Mouse (Mus musculus) cerebellum, adult 2 months (tissue): ENCODE results near the gene Mical3. TPM values are rescaled to one million over a fixed set of nuclear protein-coding genes. Genes with fewer than 3 reads are reported as not detected.

Experiments
- DNase-seq, 2 experiments: peaks; one replicate each; pipeline ENCODE4 v3.0.0; 2021
- H3K27ac ChIP-seq: fragments of 200-500 bp; 2 replicates; pipeline ENCODE4 v1.5.1; 2012; ENCODE audit warnings: low read length, control low read depth, inconsistent platforms; ENCODE audit not compliant: insufficient read depth
- H3K27me3 ChIP-seq: fragments of 200-500 bp; 2 replicates; pipeline ENCODE4 v1.6.1; 2012; ENCODE audit warnings: inconsistent platforms, mild to moderate bottlenecking, low read length, moderate library complexity; ENCODE audit not compliant: control insufficient read depth, insufficient read depth
- H3K4me1 ChIP-seq: fragments of 200-500 bp; 2 replicates; pipeline ENCODE4 v1.6.1; 2011; ENCODE audit warnings: low read length; ENCODE audit not compliant: control insufficient read depth, insufficient read depth
- H3K4me3 ChIP-seq: fragments of 200-500 bp; replicated peaks from 2 replicates; pipeline ENCODE3; 2011; ENCODE audit warnings: mild to moderate bottlenecking, low read depth, low read length, control low read depth; ENCODE audit not compliant: insufficient read depth
- CTCF ChIP-seq: fragments of 200-500 bp; IDR thresholded peaks from 2 replicates; pipeline ENCODE4 v1.5.1; 2011; ENCODE audit warnings: low read depth, mild to moderate bottlenecking, control low read depth, low read length, moderate library complexity, borderline replicate concordance; ENCODE audit not compliant: insufficient read depth
- POLR2A ChIP-seq: fragments of 200-500 bp; IDR thresholded peaks from 2 replicates; pipeline ENCODE4 v1.6.1; 2011; ENCODE audit warnings: low read length, control low read depth, borderline replicate concordance; ENCODE audit not compliant: insufficient read depth
- WGBS: fragments of 180-500 bp; shearing (Covaris S2); methylation state at CpG from one replicate; pipeline ENCODE4 v1.1.7; 2018; 5-methylcytosine and 5-hydroxymethylcytosine counted together
- polyA plus RNA-seq: library from polyadenylated mRNA; depleted of rRNA; stranded (reverse); fragments of >200 nt; gene quantifications from 2 replicates; pipeline ENCODE4 v1.2.3, GENCODE M21; 2012

Gene Mical3
- polyA plus RNA-seq, 1 experiment = 75.7 TPM

- DNase-seq = no peak
- Histone ChIP-seq H3K27me3 (no peaks in the 10 kb centered on the region), H3K4me3 (no peak overlapping the region), H3K4me1 (peaks cover 30% of the 10 kb centered on the region), H3K27ac (no peak overlapping the region)
- WGBS = 59% methylated on average over 9 of the region's 9 CpGs
- TF ChIP-seq CTCF (no peak), POLR2A (no peak)
Measured at GRCm38 (mm10) chr6:120995541-120995940, 135.3 kb downstream of the Mical3 start.

GRCm38 (mm10) chr6:120991857-120992256, 138.9 kb downstream of the Mical3 start:
- Histone ChIP-seq H3K4me3 (no peak overlapping the region), H3K4me1 (peaks cover 21% of the 10 kb centered on the region), H3K27me3 (no peaks in the 10 kb centered on the region), H3K27ac (no peak overlapping the region)
- 65% methylated on average over 6 of the region's 6 CpGs for WGBS
- TF ChIP-seq POLR2A (no peak), CTCF (no peak)
- no peak for DNase-seq

GRCm38 (mm10) chr6:120987571-120988084, 143.2 kb downstream of the Mical3 start:
- Histone ChIP-seq H3K4me1 (peaks cover 19% of the 10 kb centered on the region), H3K27ac (peak overlapping the region; percentile 68), H3K4me3 (no peak overlapping the region), H3K27me3 (no peaks in the 10 kb centered on the region)
- TF ChIP-seq CTCF (no peak), POLR2A (no peak)
- peak; percentile 60 to 71 for DNase-seq
- 11% methylated on average over 10 of the region's 10 CpGs for WGBS

- 84% methylated on average over 10 of the region's 10 CpGs for WGBS
- Histone ChIP-seq H3K4me3 (no peak overlapping the region), H3K4me1 (peaks cover 19% of the 10 kb centered on the region), H3K27me3 (no peaks in the 10 kb centered on the region), H3K27ac (peak overlapping the region; percentile 68)
- TF ChIP-seq POLR2A (no peak), CTCF (no peak)
- no peak for DNase-seq
Measured at GRCm38 (mm10) chr6:120987164-120987563, 143.6 kb downstream of the Mical3 start.

- WGBS = 54% methylated on average over 3 of the region's 3 CpGs
- peaks cover 23% of the 10 kb centered on the region for H3K4me1 ChIP-seq
- no peak overlapping the region for H3K4me3 ChIP-seq
- TF ChIP-seq POLR2A (no peak), CTCF (no peak)
- no peak overlapping the region for H3K27ac ChIP-seq
- no peaks in the 10 kb centered on the region for H3K27me3 ChIP-seq
- no peak for DNase-seq
Measured at GRCm38 (mm10) chr6:120986172-120986571, 144.6 kb downstream of the Mical3 start.

GRCm38 (mm10) chr6:120982314-120982713, 148.5 kb downstream of the Mical3 start:
- TF ChIP-seq POLR2A = no peak
- TF ChIP-seq CTCF = no peak
- WGBS = 92% methylated on average over 13 of the region's 13 CpGs

GRCm38 (mm10) chr6:120981537-120981936, 149.3 kb downstream of the Mical3 start:
- 69% methylated on average over 6 of the region's 6 CpGs for WGBS
- H3K27me3 ChIP-seq = no peaks in the 10 kb centered on the region
- no peak for DNase-seq
- H3K27ac ChIP-seq = no peak overlapping the region
- TF ChIP-seq CTCF (peak; percentile 36; the same call in 1 of the 2 replicates), POLR2A (no peak)
- H3K4me1 ChIP-seq = peaks cover 9% of the 10 kb centered on the region
- H3K4me3 ChIP-seq = no peak overlapping the region

More at GRCm38 (mm10) chr6:120982314-120982713, 148.5 kb downstream of the Mical3 start:
- Histone ChIP-seq H3K27ac (no peak overlapping the region), H3K4me3 (no peak overlapping the region), H3K27me3 (no peaks in the 10 kb centered on the region), H3K4me1 (peaks cover 15% of the 10 kb centered on the region)
- no peak for DNase-seq

- Histone ChIP-seq H3K27me3 (no peaks in the 10 kb centered on the region), H3K4me1 (0 out of 2 replicates have a peak, but pooled peaks cover 4% of the 10 kb centered on the region), H3K27ac (no peak overlapping the region; the same call in 1 of the 2 replicates)
Measured at GRCm38 (mm10) chr6:120978019-120978621, 152.7 kb downstream of the Mical3 start.

More at GRCm38 (mm10) chr6:120978019-120978621, 152.7 kb downstream of the Mical3 start:
- DNase-seq = no peak
- H3K4me3 ChIP-seq = no peak overlapping the region
- TF ChIP-seq POLR2A (no peak), CTCF (no peak)
- WGBS = 56% methylated on average over 18 of the region's 18 CpGs
